Mouse (Mus musculus): ENCODE measurements around the gene Sp2. TPM values are rescaled to one million over a fixed set of nuclear protein-coding genes. Genes with fewer than 3 reads are reported as not detected.

The Sp2 gene
- polyA plus RNA-seq, 2 experiments = 7.7 to 13.7 TPM

- ATAC-seq (ENCODE audit: insufficient read depth) = no peak
- Histone ChIP-seq H3K27me3 (ENCODE audit: control insufficient read depth, insufficient read depth, low read length) (no peaks in the 10 kb centered on the region), H3K9me3 (ENCODE audit: control insufficient read depth, low read length) (no peaks in the 10 kb centered on the region), H3K36me3 (replicated peaks; ENCODE audit: control insufficient read depth, insufficient read depth, low read depth) (peaks cover 51% of the 10 kb centered on the region), H3K9ac (replicated peaks) (no peak overlapping the region), H3K4me3 (ENCODE audit: insufficient read depth in 1 of 2, low read depth in 2 of 2, low read length in 2 of 2) (no peak overlapping the region), H3K4me2 (ENCODE audit: low read depth) (0 out of 2 replicates have a peak overlapping the region, but pooled peaks have one; percentile 54), H3K4me1 (replicated peaks; ENCODE audit: control insufficient read depth in 2 of 2, insufficient read depth in 2 of 2, low read length in 1 of 2) (peaks cover 71 to 78% of the 10 kb centered on the region in 2 experiments), H3K27ac (peak overlapping the region; percentile 100)
- no peak for DNase-seq (ENCODE audit: low read depth in 3 of 3, low spot score in 3 of 3)
- TF ChIP-seq CTCF (IDR thresholded peaks at IDR 0.05; ENCODE audit: low read depth) (no peak), EP300 (IDR thresholded peaks at IDR 0.05; ENCODE audit: low read depth) (no peak)
- 82% methylated on average over 9 of the region's 9 CpGs for WGBS (ENCODE audit: insufficient replicate concordance)
These were observed 46.7 kb downstream of the Sp2 start for GRCm38 (mm10) chr11:96935872-96936650.

DNA sequence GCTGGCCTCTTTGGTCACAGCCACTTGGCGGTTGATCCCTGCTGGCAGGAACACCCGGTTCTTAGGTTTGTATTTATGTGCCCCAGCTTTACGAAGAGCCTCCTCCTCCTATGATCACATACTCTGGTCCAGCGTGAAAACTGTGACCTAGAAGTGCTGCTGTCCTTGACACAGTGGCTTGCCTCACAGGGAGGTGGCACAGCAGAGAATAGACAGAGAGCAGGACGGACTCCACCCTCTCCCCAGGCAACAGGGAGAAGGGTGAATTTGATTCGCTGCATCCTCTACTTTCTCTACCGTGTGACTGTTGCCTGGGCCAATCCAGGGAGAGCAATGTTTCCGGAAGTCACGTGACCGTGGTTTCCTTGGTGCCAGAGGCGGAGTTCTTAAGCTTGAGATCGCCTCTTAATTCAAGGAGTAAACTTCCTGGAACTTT lies 47.8 kb downstream of the Sp2 start:
- no peaks in the 10 kb centered on the region for H3K9me3 ChIP-seq (ENCODE audit: control insufficient read depth, low read length)
- peaks cover 72 to 77% of the 10 kb centered on the region in 2 experiments for H3K4me1 ChIP-seq (replicated peaks; ENCODE audit: control insufficient read depth in 2 of 2, insufficient read depth in 2 of 2, low read length in 1 of 2)
- no peaks in the 10 kb centered on the region for H3K27me3 ChIP-seq (ENCODE audit: control insufficient read depth, insufficient read depth, low read length)
- TF ChIP-seq CTCF (IDR thresholded peaks at IDR 0.05; ENCODE audit: low read depth) = no peak
- TF ChIP-seq EP300 (IDR thresholded peaks at IDR 0.05; ENCODE audit: low read depth) = no peak
- peak overlapping the region in 1 of 2 experiments; percentile 18; a peak in 1 of 4 replicates for H3K4me3 ChIP-seq (ENCODE audit: insufficient read depth in 1 of 2, low read depth in 2 of 2, low read length in 2 of 2)
- H3K9ac ChIP-seq (replicated peaks) = peak overlapping the region; percentile 36
- peaks cover 40% of the 10 kb centered on the region for H3K36me3 ChIP-seq (replicated peaks; ENCODE audit: control insufficient read depth, insufficient read depth, low read depth)
- peak; percentile 89 for ATAC-seq (ENCODE audit: insufficient read depth)
- H3K27ac ChIP-seq = peak overlapping the region; percentile 100
- peak; percentile 89 to 93 (median 89) for DNase-seq (ENCODE audit: low read depth in 3 of 3, low spot score in 3 of 3)
- H3K4me2 ChIP-seq (ENCODE audit: low read depth) = peak overlapping the region; percentile 54
- 25% methylated on average over 12 of the region's 12 CpGs for WGBS (ENCODE audit: insufficient replicate concordance)

DNA sequence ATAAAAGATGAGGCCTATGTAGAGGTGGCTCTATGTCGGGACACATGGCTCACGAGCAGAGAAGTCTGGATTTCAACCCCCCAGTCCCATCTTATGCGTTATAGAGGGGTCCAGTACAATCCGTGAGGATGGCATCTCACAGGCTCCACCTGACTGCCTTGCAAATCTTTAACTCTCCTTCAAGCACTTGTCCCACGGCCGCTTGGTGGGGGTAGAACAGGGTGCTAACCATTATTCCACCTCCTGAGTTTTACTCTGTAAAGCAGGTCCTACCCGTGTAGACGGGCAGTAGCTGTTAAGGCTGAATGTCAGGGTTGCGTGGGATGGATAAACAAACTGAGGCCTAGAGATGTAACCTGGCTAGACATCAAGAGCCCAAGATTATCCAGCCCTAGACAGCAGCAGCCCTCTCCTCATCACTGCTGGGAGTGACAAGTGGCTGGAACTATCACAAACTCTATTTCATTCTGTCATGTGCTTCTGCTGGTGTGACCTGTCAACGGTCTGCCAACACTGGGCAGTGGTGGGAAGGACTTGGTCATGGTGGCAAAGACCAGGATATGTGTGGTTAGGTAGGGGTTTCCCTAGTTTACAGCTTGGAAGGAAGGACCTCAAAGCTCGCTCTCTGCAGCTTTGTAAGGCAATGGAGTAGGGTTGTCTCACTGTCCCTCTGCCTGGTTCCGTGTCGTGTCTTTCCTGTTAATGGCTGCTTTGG lies 49.0 kb downstream of the Sp2 start:
- WGBS (ENCODE audit: insufficient replicate concordance) = 86% methylated on average over 13 of the region's 13 CpGs
- no peak overlapping the region for H3K4me2 ChIP-seq (ENCODE audit: low read depth)
- peaks cover 72 to 79% of the 10 kb centered on the region in 2 experiments for H3K4me1 ChIP-seq (replicated peaks; ENCODE audit: control insufficient read depth in 2 of 2, insufficient read depth in 2 of 2, low read length in 1 of 2)
- no peak overlapping the region for H3K4me3 ChIP-seq (ENCODE audit: insufficient read depth in 1 of 2, low read depth in 2 of 2, low read length in 2 of 2)
- peak overlapping the region; percentile 76 for H3K27ac ChIP-seq
- H3K9me3 ChIP-seq (ENCODE audit: control insufficient read depth, low read length) = no peaks in the 10 kb centered on the region
- ATAC-seq (ENCODE audit: insufficient read depth) = no peak
- no peak for DNase-seq (ENCODE audit: low read depth in 3 of 3, low spot score in 3 of 3)
- no peaks in the 10 kb centered on the region for H3K27me3 ChIP-seq (ENCODE audit: control insufficient read depth, insufficient read depth, low read length)
- peaks cover 28% of the 10 kb centered on the region for H3K36me3 ChIP-seq (replicated peaks; ENCODE audit: control insufficient read depth, insufficient read depth, low read depth)
- no peak for TF ChIP-seq CTCF (IDR thresholded peaks at IDR 0.05; ENCODE audit: low read depth)
- no peak for TF ChIP-seq EP300 (IDR thresholded peaks at IDR 0.05; ENCODE audit: low read depth)
- H3K9ac ChIP-seq (replicated peaks) = no peak overlapping the region

DNA sequence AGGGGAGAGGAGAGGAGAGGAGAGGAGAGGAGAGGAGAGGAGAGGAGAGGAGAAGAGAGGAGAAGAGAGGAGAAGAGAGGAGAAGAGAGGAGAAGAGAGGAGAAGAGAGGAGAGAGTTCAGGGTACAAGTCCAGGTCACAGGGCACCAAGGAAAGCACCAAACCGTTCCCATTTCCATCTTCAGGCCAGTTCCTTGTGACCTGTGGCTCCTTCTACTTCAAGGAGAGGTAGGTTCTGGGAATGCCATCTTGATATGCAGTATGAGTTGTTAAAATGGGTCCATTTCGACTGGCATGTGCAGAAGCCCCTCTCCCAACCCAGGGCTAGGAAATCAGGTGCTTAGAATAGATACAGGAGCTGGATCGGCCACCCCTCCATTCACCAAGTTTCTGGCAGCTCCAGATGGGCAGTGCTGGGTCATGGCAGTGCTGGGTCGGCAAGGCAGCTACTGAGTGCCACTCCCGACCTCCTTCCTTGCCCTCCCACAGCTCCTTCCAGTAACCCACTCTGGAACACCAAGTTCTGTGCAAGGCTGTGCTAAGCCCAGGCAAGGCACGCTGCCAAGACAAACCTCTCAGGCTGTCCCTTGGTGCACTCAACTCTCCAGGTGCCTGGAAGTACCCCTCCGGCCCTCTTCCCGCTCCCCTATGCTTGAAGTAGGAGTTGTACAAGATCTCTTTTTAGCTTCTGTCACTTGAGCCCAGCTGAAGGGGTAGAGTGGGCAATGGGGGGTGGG lies 51.3 kb downstream of the Sp2 start:
- no peak for ATAC-seq (ENCODE audit: insufficient read depth)
- Histone ChIP-seq H3K9me3 (ENCODE audit: control insufficient read depth, low read length) (no peaks in the 10 kb centered on the region), H3K4me1 (replicated peaks; ENCODE audit: control insufficient read depth in 2 of 2, insufficient read depth in 2 of 2, low read length in 1 of 2) (peaks cover 69 to 80% of the 10 kb centered on the region in 2 experiments), H3K27me3 (ENCODE audit: control insufficient read depth, insufficient read depth, low read length) (no peaks in the 10 kb centered on the region), H3K4me3 (ENCODE audit: insufficient read depth in 1 of 2, low read depth in 2 of 2, low read length in 2 of 2) (no peak overlapping the region), H3K27ac (peak overlapping the region; percentile 23), H3K9ac (replicated peaks) (no peak overlapping the region; the same call in 1 of the 2 replicates), H3K36me3 (replicated peaks; ENCODE audit: control insufficient read depth, insufficient read depth, low read depth) (peaks cover 6% of the 10 kb centered on the region), H3K4me2 (ENCODE audit: low read depth) (peak overlapping the region; percentile 18; the same call in 1 of the 2 replicates)
- DNase-seq (ENCODE audit: low read depth in 3 of 3, low spot score in 3 of 3) = no peak
- TF ChIP-seq EP300 (IDR thresholded peaks at IDR 0.05; ENCODE audit: low read depth) (no peak), CTCF (IDR thresholded peaks at IDR 0.05; ENCODE audit: low read depth) (no peak)
- 62% methylated on average over 8 of the region's 8 CpGs for WGBS (ENCODE audit: insufficient replicate concordance)

Data from liver, embryonic 14.5 days (tissue).